Mouse (Mus musculus) midbrain, embryonic 16.5 days (tissue): ENCODE results near the gene Stmnd1. TPM values are rescaled to one million over a fixed set of nuclear protein-coding genes. Genes with fewer than 3 reads are reported as not detected.

Source experiments
- ATAC-seq: fragments of 200-750 bp; cut with Nextera tagmentation; 2 replicates; pipeline ENCODE4 v1.8.0; 2017; ENCODE audit warnings: moderate TSS enrichment
- H3K27ac ChIP-seq: fragments of 300-500 bp; sonication (generic); 2 replicates; pipeline ENCODE4 v1.5.1; 2014; ENCODE audit warnings: mild to moderate bottlenecking, low read length, mixed read lengths
- H3K27me3 ChIP-seq: fragments of 300-500 bp; sonication (generic); 2 replicates; pipeline ENCODE4 v1.6.1; 2014; ENCODE audit warnings: low read depth, low read length, mixed read lengths; ENCODE audit not compliant: control insufficient read depth, insufficient read depth
- H3K36me3 ChIP-seq: fragments of 300-500 bp; sonication (generic); 2 replicates; pipeline ENCODE4 v1.6.1; 2014; ENCODE audit warnings: mild to moderate bottlenecking, low read length, moderate library complexity, mixed read lengths; ENCODE audit not compliant: control insufficient read depth, insufficient read depth
- H3K4me1 ChIP-seq: fragments of 300-500 bp; sonication (generic); 2 replicates; pipeline ENCODE4 v1.6.1; 2014; ENCODE audit warnings: mild to moderate bottlenecking, low read length, mixed read lengths; ENCODE audit not compliant: control insufficient read depth, insufficient read depth
- H3K4me2 ChIP-seq: fragments of 300-500 bp; sonication (generic); 2 replicates; pipeline ENCODE4 v1.6.1; 2014; ENCODE audit warnings: mild to moderate bottlenecking, low read length, mixed read lengths
- H3K4me3 ChIP-seq: fragments of 300-500 bp; sonication (generic); 2 replicates; pipeline ENCODE4 v1.5.1; 2014; ENCODE audit warnings: low read depth, mild to moderate bottlenecking, low read length, moderate library complexity, mixed read lengths
- H3K9ac ChIP-seq: fragments of 300-500 bp; sonication (generic); 2 replicates; pipeline ENCODE4 v1.6.1; 2014; ENCODE audit warnings: low read depth, low read length, mixed read lengths
- H3K9me3 ChIP-seq: fragments of 300-500 bp; sonication (generic); replicated peaks from 2 replicates; pipeline ENCODE4 v1.6.1; 2014; ENCODE audit warnings: mild to moderate bottlenecking, low read length, mixed read lengths; ENCODE audit not compliant: control insufficient read depth, poor library complexity, severe bottlenecking
- WGBS: fragments of 180-500 bp; shearing (Covaris S2); extraction: QIAGEN DNeasy Blood & Tissue Kit; methylation state at CpG from one replicate; pipeline ENCODE4 v1.1.7; 2014; 5-methylcytosine and 5-hydroxymethylcytosine counted together
- polyA plus RNA-seq: library from polyadenylated mRNA; unstranded; fragments of >200 nt; fragmentation: Nextera tagmentation; extraction: Ambion mirVana; gene quantifications from 2 replicates; pipeline ENCODE4 v1.2.1, GENCODE M21; 2015

The Stmnd1 gene
- polyA plus RNA-seq, 1 experiment from 2014 or later = not detected

- 9% methylated on average over 17 of the region's 17 CpGs for WGBS
- H3K9me3 ChIP-seq = no peaks in the 10 kb centered on the region
- H3K4me1 ChIP-seq = peaks cover 7% of the 10 kb centered on the region
- H3K27me3 ChIP-seq = no peaks in the 10 kb centered on the region
- peak overlapping the region; percentile 38; the same call in 1 of the 2 replicates for H3K27ac ChIP-seq
- no peaks in the 10 kb centered on the region for H3K36me3 ChIP-seq
- H3K9ac ChIP-seq = peak overlapping the region; percentile 46
- H3K4me2 ChIP-seq = peak overlapping the region; percentile 38
- no peak for ATAC-seq
- H3K4me3 ChIP-seq = peak overlapping the region; percentile 4; the same call in 1 of the 2 replicates
Measured at GRCm38 (mm10) chr13:46272811-46273452, 589 bp upstream of the Stmnd1 start.

DNA sequence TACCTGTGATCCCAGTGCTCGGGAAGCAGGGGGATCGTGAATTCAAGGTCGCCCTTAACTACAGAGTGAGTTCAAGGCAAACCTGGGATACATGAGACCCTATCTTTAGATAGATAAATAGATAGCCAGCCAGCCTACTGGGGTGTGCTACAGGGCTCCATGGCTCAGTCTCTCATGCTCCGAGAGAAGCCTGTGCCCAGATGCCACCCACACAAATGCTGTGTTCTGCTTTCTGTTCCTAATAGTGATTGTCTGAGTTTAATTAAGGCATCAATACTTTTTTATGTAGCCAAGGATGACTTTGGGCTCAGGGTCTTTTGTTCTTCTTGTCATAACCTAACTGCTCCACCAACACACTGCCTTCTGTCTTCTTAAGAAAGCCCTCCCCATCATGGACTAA, 2.2 kb downstream of the Stmnd1 start:
- Histone ChIP-seq H3K9ac (no peak overlapping the region), H3K36me3 (no peaks in the 10 kb centered on the region), H3K27ac (no peak overlapping the region), H3K4me3 (no peak overlapping the region), H3K4me1 (peaks cover 7% of the 10 kb centered on the region), H3K4me2 (no peak overlapping the region), H3K9me3 (no peaks in the 10 kb centered on the region), H3K27me3 (no peaks in the 10 kb centered on the region)
- no peak for ATAC-seq
- 94% methylated on average over 4 of the region's 4 CpGs for WGBS

DNA sequence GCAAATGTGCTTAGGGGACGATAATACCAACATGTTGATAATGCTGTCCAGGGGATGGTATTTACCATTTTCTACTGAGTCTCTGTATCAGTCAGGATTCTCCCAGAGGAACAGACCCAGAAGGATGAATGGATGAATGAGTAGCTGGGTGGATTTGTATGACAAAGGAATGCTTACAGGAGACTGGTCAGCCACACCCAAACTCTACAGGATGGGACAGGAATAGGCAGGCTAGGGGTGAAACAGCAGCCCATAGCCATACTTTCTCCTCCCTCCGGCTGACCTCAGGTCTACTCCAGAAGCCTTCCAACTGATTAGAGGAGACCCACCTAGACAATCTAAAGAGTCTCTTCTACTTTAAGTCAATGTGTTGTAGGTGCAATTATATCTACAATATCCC, 9.0 kb downstream of the Stmnd1 start:
- 87% methylated on average over 2 of the region's 2 CpGs for WGBS
- Histone ChIP-seq H3K4me1 (no peaks in the 10 kb centered on the region), H3K27me3 (no peaks in the 10 kb centered on the region), H3K4me3 (no peak overlapping the region), H3K27ac (no peak overlapping the region), H3K4me2 (no peak overlapping the region), H3K9me3 (no peaks in the 10 kb centered on the region), H3K36me3 (no peaks in the 10 kb centered on the region), H3K9ac (no peak overlapping the region)
- ATAC-seq = no peak

- no peaks in the 10 kb centered on the region for H3K36me3 ChIP-seq
- no peak overlapping the region for H3K4me3 ChIP-seq
- no peak overlapping the region for H3K4me2 ChIP-seq
- H3K4me1 ChIP-seq = no peaks in the 10 kb centered on the region
- H3K27me3 ChIP-seq = no peaks in the 10 kb centered on the region
- no peak overlapping the region for H3K27ac ChIP-seq
- no peak overlapping the region for H3K9ac ChIP-seq
- no peak for ATAC-seq
- H3K9me3 ChIP-seq = no peaks in the 10 kb centered on the region
- WGBS = 83% methylated on average over 8 of the region's 8 CpGs
Measured at GRCm38 (mm10) chr13:46287801-46288200, 14.3 kb downstream of the Stmnd1 start.

DNA sequence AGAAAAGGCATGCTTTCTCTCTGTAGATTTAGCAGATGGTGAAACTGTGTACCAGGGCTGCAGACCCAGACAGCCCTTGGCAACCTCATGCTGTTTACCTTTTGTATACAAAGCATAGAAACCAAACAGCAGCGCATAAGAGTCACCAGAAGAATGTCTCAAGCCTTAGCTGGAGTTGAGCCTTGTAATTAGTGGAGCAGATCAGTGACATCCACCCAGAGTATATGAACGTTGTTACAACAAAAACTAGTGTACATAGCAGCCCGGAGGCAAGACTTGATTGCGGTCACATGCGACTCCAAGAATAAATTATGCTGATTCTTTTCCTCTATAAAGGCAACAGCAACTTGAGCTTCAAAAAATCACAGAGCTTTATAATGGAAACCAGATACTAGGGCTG, 14.9 kb downstream of the Stmnd1 start:
- no peak overlapping the region for H3K4me2 ChIP-seq
- H3K9me3 ChIP-seq = no peaks in the 10 kb centered on the region
- H3K27me3 ChIP-seq = no peaks in the 10 kb centered on the region
- H3K36me3 ChIP-seq = no peaks in the 10 kb centered on the region
- ATAC-seq = no peak
- H3K27ac ChIP-seq = no peak overlapping the region
- H3K4me1 ChIP-seq = no peaks in the 10 kb centered on the region
- no peak overlapping the region for H3K4me3 ChIP-seq
- 79% methylated on average over 5 of the region's 5 CpGs for WGBS
- no peak overlapping the region for H3K9ac ChIP-seq

DNA sequence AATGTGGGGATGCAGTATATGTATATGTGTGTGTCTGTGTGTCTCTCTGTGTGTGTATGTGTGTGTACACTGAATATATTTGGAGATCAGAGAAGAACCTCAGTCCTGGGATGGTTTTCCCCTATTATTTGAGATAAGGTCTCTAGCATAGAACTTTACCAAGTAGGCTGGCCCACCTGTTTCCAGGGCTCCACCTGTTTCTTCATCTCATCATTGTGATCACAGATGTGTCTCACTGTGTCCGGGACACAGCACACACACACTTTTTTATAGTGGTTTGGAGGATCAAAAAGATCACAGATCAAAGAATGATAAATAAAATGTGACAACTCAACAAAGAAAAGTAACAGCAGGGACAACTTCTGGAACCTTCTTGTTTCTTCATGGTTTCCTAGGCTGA, 17.0 kb downstream of the Stmnd1 start:
- Histone ChIP-seq H3K27me3 (no peaks in the 10 kb centered on the region), H3K4me2 (no peak overlapping the region), H3K4me3 (no peak overlapping the region), H3K9me3 (no peaks in the 10 kb centered on the region), H3K36me3 (no peaks in the 10 kb centered on the region), H3K4me1 (no peaks in the 10 kb centered on the region), H3K9ac (no peak overlapping the region), H3K27ac (no peak overlapping the region)
- WGBS = 77% methylated on average over 1 of the region's 1 CpGs
- ATAC-seq = no peak

GRCm38 (mm10) chr13:46294365-46294764, 20.8 kb downstream of the Stmnd1 start:
- Histone ChIP-seq H3K27ac (no peak overlapping the region), H3K9ac (no peak overlapping the region), H3K4me2 (no peak overlapping the region), H3K36me3 (no peaks in the 10 kb centered on the region), H3K4me1 (no peaks in the 10 kb centered on the region), H3K27me3 (no peaks in the 10 kb centered on the region), H3K9me3 (no peaks in the 10 kb centered on the region), H3K4me3 (no peak overlapping the region)
- no peak for ATAC-seq

DNA sequence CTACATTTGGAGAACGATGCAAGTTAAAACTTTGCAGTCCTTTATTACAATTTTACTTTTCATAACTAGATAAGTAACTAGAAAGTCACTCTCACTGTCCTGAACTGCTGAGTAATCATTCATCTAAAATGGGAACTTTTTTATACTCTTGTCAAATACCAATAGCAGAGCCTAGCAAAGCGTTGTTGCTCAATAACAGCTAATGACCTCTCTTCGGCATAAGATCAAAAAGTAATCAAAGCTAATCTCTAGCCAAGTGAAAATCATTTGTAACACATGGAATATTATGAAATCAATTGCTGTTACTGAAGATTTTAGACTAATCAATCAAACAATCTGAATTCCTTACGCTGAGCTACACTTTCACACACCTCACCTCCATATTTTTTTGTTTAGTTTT, 24.2 kb downstream of the Stmnd1 start:
- Histone ChIP-seq H3K9ac (no peak overlapping the region), H3K27me3 (no peaks in the 10 kb centered on the region), H3K9me3 (no peaks in the 10 kb centered on the region), H3K27ac (no peak overlapping the region), H3K4me1 (no peaks in the 10 kb centered on the region), H3K36me3 (no peaks in the 10 kb centered on the region), H3K4me2 (no peak overlapping the region), H3K4me3 (no peak overlapping the region)
- no peak for ATAC-seq
- WGBS = 87% methylated on average over 4 of the region's 4 CpGs

DNA sequence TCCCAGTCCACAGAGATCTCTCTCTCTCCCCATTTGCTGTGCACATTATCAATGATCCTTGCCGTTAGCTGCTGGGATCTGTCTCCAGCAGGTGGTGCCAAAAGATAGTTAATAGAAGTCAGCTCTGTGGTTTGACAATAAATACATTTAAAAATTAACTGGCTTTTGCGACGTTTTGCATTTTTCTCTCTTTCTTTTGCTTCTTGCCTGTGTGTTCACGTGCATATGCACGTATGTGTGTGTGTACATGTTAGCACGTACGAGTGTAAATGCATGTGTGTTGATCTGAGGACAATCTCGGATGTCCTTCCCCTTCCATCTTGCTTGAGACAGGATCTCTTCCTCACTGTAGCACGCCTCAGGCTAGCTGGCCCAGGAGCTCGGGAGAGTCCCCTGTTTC, 37.3 kb downstream of the Stmnd1 start:
- H3K36me3 ChIP-seq = no peaks in the 10 kb centered on the region
- H3K4me2 ChIP-seq = no peak overlapping the region
- 55% methylated on average over 10 of the region's 10 CpGs for WGBS
- no peak overlapping the region for H3K9ac ChIP-seq
- no peak overlapping the region for H3K27ac ChIP-seq
- no peaks in the 10 kb centered on the region for H3K4me1 ChIP-seq
- H3K9me3 ChIP-seq = no peaks in the 10 kb centered on the region; the same call in 1 of the 2 replicates
- H3K27me3 ChIP-seq = no peaks in the 10 kb centered on the region
- no peak for ATAC-seq
- no peak overlapping the region for H3K4me3 ChIP-seq
